In the genomic region with DNA sequence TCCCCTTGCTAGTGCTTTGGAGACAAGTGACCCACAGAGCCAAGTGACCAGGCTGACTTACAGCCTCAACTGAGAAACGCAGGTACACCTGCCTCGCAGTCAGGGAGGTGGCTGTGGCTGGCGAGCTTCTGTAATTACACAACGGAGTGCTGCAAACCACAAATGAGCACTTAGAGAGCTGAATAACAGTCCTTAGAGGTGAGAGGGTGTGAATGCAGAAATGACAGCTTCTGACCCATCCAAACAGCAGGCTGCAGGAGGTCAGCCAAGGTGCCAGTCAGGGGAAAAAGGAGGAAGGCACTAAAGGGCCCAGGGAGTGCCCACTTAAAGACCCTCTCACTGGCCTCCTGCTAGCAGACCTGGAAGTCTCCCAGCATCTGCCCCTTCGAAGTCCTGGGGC, we compare ENCODE assay signal across 26 mouse cellular contexts. TPM values are rescaled to one million over a fixed set of nuclear protein-coding genes. Genes with fewer than 3 reads are reported as not detected.
"Had no signal": no experiment of that assay in that cellular context is flagged by ENCODE, and none has a peak within 500 bp of the region (broad histone marks: within the 10 kb centered on the region; RNA-seq: fewer than 3 reads in every experiment).

No protein-coding gene starts in this region.

- ATAC-seq: liver, postnatal 0 days; midbrain, embryonic 16.5 days had no signal

- H3K4me3 ChIP-seq: liver, embryonic 13.5 days; liver, embryonic 15.5 days; lung, embryonic 15.5 days; midbrain, embryonic 10.5 days; midbrain, embryonic 12.5 days; myocyte; neural tube, embryonic 13.5 days; neural tube, embryonic 15.5 days; stomach, embryonic 15.5 days had no signal

- H3K4me1 ChIP-seq: liver, embryonic 13.5 days; liver, embryonic 15.5 days; lung, embryonic 15.5 days; midbrain, embryonic 10.5 days; midbrain, embryonic 12.5 days; neural tube, embryonic 13.5 days; neural tube, embryonic 15.5 days; stomach, embryonic 15.5 days had no signal

- DNase-seq: liver; liver, embryonic 13.5 days; liver, postnatal 0 days; midbrain, embryonic 14.5 days; right cerebral cortex, postnatal 14 days; thymus, adult 2 months; thymus, postnatal 25 days; thymus, postnatal 4 days had no signal

RNA-seq across cellular contexts. Expression of a gene that starts 12.0 kb away (rescaled TPM):
- total RNA-seq: megakaryocyte, adult 5-6 weeks; megakaryocyte-erythroid progenitor cell, adult 5-6 weeks had no signal
- polyA plus RNA-seq: liver, postnatal 0 days; macrophage; midbrain, embryonic 14.5 days; spleen, adult 2 months had no signal

RNA-seq across cellular contexts. Expression of a gene that starts 18.2 kb away (rescaled TPM):
- total RNA-seq: megakaryocyte, adult 5-6 weeks; megakaryocyte-erythroid progenitor cell, adult 5-6 weeks had no signal
- polyA plus RNA-seq: liver, embryonic 11.5 days; liver, embryonic 13.5 days; liver, embryonic 15.5 days; liver, postnatal 0 days; lung, embryonic 15.5 days; macrophage; midbrain, embryonic 10.5 days; midbrain, embryonic 12.5 days; myocyte; neural tube, embryonic 11.5 days; neural tube, embryonic 13.5 days; spleen, adult 2 months; stomach, embryonic 15.5 days; stomach, postnatal 0 days; testis, adult 2 months; urinary bladder, adult 2 months had no signal

RNA-seq across cellular contexts. Expression of a gene that starts 30.6 kb away (rescaled TPM):
- total RNA-seq: megakaryocyte, adult 5-6 weeks; megakaryocyte-erythroid progenitor cell, adult 5-6 weeks had no signal
- polyA plus RNA-seq: liver, embryonic 11.5 days; liver, postnatal 0 days; macrophage; midbrain, embryonic 10.5 days; midbrain, embryonic 12.5 days; midbrain, embryonic 14.5 days; midbrain, embryonic 16.5 days; myocyte; neural tube, embryonic 13.5 days; spleen, adult 2 months; testis, adult 2 months had no signal

RNA-seq across cellular contexts. Expression of a gene that starts 44.6 kb away (rescaled TPM):
- total RNA-seq: megakaryocyte, adult 5-6 weeks; megakaryocyte-erythroid progenitor cell, adult 5-6 weeks had no signal
- polyA plus RNA-seq: liver, embryonic 11.5 days; liver, embryonic 13.5 days; liver, embryonic 15.5 days; liver, postnatal 0 days; lung, embryonic 15.5 days; macrophage; midbrain, embryonic 10.5 days; midbrain, embryonic 12.5 days; midbrain, embryonic 14.5 days; midbrain, embryonic 16.5 days; myocyte; neural tube, embryonic 11.5 days; neural tube, embryonic 13.5 days; neural tube, embryonic 15.5 days; spleen, adult 2 months; urinary bladder, adult 2 months had no signal
